Mouse (Mus musculus) testis, postnatal 14 days (tissue): Measurements from ENCODE around the gene Icos.

Experiments used
- DNase-seq: peaks from one replicate; pipeline ENCODE4 v3.0.0; 2021; ENCODE audit warnings: low spot score

Icos gene

DNA sequence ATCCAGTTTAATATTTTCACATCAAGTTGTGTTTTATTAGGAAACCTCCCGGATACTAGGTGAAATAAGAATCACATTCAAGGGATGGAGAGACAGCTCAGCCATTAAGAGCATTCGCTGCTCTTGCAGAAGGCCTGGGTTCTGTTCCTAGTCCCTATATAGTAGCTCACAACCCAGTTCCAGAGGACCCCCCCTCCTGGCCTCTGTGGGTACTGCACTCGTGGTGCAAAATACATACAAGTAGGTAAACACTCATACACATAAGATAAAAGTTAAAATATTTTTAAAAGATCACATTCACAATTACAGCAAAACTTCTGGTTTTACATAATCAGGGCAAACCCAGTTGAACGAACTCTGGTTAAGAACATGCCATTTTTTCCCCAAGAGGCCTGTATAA is 15.6 kb upstream of the Icos start:
- no peak for DNase-seq

DNA sequence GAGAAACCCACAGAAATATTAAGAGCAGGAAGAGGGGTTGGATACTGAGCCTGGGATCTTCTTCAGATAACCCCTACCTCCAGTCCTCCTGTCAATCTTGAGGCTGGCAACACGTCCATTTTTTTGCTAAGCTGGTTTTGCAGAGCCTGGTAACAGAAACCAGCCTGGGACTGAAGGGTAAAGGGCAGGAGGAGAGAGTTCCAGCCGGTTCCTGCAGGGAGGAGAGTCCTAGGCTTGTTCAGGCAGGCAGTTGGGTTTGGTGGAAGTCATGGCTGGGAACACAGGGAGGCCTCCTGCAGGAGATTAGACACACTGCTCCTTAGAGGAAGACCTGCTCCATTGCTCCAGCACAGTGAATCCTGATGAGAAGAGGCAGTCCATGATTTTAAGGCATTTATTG is 10.2 kb upstream of the Icos start:
- DNase-seq: no peak

DNA sequence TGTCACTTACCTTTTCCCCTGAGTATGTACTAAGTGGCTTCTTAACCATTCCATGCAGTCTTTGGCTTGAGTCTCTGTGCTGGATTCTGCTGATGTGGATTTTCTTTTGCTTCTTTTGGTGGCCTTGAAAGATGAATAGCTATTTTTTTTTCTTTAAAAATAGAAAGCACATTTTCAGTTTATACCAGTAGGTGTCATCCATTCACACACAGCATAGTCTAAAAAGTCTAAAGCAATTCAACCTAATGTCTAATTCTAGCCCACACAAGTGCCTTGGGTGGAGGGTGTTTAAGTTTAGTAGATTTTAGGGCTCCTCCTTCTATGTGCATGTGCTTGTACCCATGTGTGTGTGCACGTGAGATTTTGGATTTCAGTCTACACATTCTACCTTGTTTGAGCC is 6.9 kb upstream of the Icos start:
- no peak for DNase-seq

DNA sequence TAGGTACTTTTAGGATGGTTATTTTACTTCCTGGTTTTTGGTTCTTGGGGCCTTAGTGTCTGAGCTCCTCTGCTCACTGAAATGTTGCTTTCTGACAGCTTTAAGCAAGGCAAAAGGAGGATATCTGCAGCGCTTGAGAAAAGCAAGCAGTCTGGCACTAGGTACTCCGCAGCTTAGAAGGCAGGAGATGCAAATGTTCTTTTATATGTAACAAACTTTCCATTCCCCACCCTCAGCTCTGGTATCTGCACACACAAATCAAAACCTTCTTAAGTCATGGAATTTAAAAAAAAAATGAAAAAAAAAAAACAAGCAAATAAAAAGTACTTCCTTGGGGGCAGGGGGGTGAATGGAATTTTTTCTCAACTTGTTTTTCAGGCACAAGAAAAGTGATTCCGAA is 3.5 kb upstream of the Icos start:
- DNase-seq: no peak

DNA sequence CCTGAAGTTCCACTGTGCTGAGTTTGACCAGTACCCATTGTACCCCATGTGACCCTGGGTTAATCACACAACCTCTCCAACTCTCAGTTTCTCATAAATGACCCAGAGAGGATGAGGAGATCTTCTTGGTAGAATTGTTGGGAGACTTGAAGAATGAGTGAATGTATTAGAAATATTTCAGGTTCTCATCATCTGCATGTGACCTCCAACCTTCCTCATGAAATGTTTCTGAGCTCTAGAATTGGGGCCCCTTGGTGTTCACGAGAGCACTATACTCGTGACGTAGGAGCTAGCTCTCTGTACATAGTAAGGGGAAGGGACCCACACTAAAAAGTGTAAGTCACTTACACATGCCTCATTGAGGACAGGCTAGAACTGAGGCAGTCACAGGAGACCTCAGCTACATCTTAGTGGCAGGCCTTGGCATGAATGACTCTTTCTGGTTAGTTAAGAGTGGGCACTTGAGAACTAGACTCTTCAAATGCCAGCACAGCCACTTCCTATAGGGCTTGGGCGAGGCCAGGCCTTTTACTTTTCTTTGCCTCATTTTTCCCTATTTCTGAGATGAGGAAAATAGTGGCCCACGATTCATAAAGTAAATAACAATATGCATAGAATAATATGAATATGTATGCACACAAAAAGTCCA is 2.0 kb upstream of the Icos start:
- no peak for DNase-seq

DNA sequence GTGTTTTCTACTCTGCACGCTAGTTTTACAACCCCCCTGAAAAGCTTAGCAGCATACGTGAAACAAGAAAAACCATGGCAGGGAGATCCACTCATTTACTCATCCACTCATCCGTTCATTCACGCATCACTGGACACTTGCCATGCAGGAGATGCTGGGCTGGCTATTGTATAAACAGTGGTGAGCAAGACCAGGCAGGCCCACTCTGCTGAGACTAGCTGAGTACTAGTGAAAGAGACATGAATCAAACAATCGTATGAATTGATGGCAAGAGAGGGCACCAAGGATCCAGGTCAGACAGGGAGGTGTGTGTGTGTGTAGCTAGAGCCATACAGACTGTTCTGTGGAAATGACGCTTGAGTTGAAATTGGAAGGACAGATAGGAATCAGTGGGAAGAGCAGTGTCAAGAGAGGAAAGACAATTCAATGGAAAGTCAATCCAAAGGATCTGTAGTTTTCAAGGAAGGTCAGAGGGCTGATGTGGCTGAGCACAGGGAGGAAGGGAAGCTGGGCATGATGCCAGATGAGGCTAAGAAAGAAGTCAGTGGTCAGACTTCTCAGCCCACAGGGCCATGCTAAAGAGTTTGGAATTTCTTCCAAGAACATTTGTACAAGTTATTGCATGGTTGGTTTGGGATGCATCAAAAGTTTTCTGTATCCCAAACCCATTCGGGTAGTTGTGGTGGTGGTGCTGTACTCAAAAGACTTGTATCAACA is 1.6 kb downstream of the Icos start:
- no peak for DNase-seq

DNA sequence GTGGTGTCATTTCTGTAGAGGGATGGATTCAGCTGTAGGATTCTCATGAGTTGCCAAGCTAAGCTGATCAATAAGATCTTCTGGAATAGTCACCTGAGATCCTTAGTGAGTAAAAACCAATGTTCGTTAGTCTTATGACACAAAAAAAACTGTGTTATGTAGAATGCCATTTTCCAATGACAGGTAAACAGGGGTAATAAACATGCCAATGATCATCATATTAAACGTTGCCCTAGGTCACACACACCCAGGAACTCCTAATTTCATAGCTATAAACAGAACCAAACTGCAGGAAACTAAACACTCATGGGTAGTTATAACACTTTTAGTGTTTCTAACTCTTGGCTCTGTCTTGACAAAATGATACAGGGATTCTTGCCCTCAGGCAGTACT is 2.1 kb downstream of the Icos start:
- DNase-seq: no peak

DNA sequence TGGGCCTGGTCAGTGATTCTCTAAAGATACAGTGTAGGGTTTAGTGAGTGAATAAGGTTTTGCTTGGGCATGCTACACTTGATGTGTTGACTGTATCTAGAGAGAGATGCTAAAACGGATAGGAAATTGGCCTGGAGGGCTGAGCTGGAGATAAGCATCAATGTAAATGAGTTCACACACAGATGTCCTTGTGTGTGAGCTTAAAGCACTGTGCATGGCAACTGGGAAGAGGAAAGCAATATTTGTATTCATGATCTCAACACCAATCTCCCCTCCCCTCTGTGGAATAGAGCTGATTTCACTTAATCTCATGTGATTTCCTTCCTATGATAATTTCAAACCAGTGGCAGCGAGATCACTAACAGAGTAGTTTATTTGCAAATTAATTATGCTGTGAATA is 7.3 kb downstream of the Icos start:
- no peak for DNase-seq

DNA sequence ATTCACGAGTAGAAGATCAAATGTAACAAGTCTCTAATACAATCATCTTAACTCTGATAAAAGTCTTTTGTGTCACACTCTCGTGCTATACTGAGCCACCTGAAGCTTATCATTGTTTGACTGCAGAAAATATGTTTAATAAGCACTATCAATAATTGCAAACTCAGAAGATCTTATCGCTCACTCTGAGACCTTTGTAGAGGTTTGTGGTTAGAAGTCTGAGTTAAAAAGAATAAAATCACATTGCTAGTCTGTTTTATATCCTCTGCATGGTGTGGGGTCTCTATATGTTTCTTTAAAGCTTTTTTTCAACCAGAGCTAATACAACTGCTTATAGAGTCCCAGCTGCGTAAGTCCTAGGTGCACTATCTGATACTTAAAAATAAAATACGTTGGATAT is 8.4 kb downstream of the Icos start:
- DNase-seq: no peak

DNA sequence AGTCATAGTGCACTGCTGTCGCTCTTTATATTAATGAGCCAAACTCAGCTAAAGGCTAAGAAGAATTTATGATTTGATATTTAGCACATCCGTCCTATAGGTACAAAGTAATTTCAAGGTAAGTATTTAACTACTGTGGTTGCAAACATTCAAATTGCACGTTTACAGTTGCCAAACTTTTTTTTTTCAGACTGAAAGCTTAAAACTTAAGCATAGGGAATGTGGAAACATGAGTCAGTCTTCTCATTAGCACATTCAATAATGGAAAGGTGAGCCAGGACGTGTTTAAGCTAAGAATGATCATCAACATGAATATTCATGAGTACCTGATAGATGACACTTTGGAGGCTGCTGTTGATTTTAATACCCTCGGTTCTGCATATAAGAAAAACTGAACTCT is 11.4 kb downstream of the Icos start:
- DNase-seq: no peak

DNA sequence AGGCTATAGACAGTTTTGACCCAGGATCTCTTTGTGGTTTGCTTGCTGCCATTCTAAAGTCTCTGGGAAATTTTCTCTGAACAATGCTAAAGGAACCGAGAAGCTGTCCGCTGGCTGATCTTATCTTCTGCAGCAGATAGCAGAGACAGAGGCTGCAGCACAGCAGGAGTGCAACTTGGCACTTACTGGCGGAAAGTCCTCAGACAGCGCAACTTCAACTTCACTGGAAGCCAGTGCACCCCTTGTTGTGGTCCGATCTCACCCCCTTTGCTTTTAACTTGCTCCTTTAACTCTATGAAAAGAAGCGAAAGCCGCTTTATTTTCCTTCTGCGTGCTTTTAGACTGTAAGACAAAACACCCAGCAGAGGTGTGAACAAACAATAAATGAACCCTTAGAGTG is 12.6 kb downstream of the Icos start:
- DNase-seq: no peak

DNA sequence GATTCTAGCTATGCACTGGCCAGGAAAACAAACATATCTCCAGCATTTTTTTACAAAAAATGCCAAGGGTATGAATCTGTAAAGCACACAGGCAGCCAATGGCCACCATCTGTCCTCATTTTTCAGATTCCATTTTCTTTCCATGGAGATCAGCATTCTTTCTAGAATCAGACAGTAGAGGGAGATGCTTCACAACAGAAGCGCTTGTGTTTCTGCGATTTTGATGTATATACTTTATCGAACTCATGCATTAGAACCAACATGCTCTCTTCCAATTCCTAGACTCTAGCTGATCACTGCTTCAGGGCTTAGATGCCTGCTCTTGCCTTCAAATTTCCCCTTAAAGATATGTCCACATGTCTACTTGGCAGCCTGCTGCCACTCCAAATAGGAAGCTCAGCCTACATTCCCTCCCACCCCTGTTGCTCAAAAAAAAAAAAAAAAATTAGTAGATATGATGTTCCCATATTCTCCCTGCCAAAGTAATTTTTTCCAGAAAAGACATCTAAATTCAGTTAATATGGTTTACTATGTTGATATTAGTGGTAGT is 20.4 kb downstream of the Icos start:
- DNase-seq: no peak

DNA sequence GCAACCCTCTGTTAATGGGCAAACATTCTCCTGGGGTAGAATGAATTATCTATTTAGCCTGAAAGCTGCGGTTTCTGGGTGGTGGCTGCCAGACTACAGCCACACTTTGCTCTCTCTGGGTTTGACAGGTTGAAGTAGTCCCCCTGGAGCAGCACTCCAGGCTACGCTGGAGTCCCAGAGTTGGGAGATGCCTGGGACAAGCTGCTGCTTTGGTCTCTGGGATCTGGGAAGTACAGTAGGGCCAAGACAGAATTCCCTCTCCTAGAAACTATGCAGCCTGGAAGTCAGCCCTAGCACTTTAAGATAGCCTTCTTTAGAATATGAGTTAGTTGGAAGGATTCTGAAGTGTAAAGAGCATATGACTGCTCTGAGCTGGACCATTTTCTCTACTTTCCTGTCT is 21.0 kb downstream of the Icos start:
- no peak for DNase-seq

DNA sequence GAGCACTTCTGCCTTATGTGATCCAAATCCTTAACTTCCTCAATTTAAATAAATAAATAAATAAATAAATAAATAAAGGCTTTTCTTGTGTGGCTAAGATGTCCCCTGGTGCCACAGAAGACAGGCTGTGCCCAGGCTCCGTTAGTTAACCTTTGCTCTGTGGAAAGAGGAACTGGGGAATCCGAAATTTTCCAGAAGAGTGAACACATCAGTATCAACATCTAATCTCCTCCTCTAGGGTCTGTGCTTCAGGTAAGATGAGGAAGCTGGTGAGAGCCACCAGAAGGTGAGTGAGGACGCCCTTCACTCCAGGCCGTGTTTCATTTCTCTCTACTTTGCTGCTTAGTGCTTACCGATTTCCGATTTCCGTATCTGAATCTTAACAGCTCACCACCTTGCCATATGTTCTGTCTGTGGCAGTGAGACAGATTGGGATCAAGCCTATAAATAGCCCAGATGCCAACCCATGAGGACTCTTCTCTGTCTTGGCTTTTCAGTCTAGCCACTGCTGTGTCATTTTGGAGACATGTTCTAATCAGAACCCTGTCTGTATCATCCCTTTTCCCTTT is 24.1 kb downstream of the Icos start:
- no peak for DNase-seq

DNA sequence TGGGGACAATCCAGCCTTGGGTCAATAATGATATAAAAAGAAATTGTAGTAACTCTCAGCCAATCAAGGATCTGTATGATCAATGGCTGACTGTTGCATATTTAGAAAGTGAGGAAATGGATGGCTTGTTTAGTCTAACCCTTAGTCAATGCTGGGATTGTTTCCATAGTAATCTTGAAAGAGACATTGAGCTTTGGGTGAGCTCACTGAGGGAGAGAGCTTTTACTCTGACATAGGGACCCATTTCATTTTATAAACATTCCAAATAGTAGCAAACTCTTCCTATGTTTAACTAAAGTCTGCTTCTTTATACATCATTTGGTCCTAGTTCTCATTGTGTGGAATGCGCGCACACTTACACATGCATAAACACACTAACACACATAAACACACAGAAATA is 28.5 kb downstream of the Icos start:
- no peak for DNase-seq

DNA sequence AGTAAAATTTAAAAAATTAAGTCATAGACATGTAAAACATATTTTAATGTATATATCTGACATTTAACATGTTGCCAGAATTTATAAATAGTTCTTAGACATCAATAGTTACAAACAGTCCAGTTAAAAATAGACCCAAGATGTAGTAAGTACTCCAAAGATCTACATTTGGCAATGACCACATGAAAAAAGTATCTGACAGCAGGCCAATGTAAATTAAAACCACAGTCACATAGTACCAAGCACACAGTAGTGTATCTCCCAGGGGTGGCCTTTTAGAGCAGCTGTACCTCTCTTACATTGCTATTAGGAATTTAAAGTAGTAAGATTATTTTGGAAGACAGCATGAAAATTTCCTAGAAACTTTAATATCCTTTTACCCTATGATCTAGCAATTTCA is 29.8 kb downstream of the Icos start:
- no peak for DNase-seq

DNA sequence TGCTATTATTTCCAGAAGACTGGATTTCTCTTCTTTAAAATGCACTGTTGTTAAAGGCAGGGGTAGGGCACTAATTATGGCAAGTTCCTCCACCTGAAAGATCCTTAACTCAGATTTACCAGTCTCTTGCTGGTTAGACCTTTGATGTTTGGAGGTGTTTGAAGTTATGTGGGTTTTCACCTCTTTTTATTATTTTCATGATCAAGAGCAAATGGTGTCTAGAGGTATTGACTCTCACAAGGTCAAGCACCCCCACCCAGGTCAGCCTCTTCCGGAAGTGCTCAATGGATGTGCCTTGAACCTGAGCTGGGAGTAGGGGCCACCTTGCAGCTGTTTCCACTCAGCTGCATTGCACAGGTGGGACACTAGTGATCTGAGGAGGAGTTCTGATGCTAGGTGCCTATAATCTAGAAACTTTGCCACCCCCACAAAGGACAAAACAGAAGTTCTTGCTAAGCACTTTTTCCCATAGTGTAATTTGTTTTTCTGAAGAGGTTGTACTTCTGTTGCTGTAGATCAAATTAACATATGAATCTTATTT is 38.9 kb downstream of the Icos start:
- DNase-seq: no peak

DNA sequence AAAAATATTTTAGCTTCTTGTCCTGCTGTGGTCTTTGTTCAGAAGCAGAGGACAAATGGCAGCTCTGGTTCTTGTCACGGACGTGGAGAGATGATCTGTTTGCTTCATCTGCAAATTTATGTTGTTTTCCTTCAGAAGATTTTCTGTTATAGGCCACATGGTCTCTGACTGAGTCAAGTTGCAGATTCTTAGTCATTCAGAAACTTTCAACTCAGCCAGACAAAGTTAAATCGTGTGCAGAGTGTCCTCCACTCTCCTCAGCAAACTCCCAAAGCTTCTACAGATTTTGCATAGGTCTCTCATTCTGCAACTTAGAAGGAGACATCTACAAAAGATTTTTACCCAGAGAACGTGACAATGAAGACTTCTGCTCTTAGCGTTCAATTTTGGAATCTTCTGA is 49.0 kb downstream of the Icos start:
- no peak for DNase-seq

DNA sequence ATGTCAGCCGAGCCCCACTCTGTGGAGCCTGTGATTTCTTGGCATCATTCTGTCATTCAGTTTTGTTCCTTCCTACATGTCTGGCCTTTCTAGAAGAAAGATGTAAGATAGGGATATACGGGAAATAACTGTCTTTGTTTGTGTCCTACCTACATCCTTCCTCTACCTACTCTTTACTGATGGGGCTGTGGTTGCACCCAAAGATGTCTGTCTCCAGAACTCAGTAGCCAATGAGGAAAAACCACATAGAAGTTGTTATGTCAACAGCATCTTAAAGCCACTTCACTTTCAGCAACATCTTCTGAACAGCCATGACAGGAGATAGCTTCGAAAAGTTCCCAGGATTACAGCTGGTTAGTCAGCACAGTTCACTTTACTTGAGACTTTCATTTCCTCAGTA is 49.8 kb downstream of the Icos start:
- no peak for DNase-seq

DNA sequence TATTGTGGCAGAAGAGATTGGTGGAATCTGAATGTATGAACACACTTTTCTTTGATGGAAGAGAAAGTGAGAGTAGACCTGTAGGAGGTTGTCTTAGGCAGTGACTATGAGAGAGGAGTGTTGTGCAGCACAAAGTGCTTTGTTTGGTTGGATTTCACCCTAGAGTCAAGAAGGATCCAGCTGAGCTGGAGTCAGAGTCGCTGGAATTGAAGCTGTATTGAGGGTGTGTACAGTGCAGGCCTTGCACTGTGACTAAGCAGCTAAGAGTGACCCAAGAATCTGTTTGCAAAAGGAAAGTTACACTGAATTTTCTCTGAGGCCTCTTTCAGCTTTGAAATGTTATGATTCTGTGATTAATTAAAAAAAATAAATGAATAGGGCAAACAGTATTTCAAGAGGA is 52.2 kb downstream of the Icos start:
- DNase-seq: no peak

DNA sequence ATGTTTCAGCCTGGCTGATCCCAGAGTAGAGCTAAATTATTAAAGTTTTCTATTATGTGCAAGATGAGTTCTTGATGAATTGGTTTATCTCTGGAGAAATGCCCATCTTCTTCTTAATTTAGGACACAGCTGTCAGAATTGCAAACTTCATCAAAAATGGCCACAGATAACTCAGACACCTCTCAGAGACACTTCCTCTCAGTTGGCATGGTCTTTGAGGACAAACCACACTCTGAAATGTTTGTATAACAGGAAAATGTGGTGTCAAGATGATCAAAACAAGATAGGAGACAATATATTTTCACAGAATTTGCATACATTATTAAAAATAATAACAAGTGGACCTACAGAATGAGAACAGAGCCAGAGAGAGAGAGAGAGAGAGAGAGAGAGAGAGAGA is 52.8 kb downstream of the Icos start:
- no peak for DNase-seq

DNA sequence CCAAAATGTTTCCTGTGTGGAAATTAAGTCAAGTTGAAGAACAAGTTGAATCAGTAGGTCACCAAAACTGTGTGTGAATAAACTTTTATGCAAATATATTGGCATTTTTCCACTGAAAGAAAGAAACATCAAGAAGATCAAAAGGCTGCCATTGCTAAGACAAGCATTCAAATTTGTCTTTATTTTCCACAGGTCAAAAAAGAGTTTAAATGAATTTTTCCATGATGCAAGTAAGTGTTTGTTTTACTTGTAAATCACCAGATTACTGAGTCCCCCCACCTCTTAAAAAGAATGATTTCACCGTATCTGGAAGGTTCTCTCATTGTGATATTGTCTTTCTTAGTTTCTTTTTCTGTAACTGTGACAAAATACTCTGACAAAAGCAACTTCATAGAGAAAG is 57.5 kb downstream of the Icos start:
- DNase-seq: no peak

DNA sequence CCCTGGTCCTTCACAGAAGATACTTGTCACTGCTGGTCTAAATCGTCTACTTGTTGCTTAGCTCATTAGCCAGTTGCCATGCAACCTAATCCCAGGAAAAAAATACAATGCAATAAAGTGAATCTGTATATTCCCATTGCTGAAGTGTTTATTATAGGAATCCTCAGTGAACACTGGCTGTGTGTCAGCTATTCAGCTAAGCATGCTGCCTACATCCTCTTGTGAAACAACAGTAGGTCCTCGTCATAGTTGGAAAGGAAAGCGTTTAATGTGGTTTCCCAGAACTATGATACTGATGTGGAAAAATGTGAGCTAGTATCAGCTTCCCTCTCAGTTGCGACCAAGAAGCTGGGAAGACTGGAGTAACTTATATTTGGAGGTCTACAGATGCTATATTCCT is 60.5 kb downstream of the Icos start:
- DNase-seq: no peak
